Mouse (Mus musculus): ENCODE results near the gene Pde1b.

The Pde1b gene

GRCm38 (mm10) chr15:103552096-103552690 is 49.4 kb downstream of the Pde1b start:
- peak; percentile 68 for DNase-seq (ENCODE audit: low read depth, low spot score)
- Histone ChIP-seq H3K27me3 (ENCODE audit: control insufficient read depth, insufficient read depth, low read length, poor library complexity, severe bottlenecking) (no peaks in the 10 kb centered on the region), H3K36me3 (ENCODE audit: control insufficient read depth, insufficient read depth, low read length, poor library complexity, severe bottlenecking) (no peaks in the 10 kb centered on the region; the same call in 1 of the 2 replicates)

DNA sequence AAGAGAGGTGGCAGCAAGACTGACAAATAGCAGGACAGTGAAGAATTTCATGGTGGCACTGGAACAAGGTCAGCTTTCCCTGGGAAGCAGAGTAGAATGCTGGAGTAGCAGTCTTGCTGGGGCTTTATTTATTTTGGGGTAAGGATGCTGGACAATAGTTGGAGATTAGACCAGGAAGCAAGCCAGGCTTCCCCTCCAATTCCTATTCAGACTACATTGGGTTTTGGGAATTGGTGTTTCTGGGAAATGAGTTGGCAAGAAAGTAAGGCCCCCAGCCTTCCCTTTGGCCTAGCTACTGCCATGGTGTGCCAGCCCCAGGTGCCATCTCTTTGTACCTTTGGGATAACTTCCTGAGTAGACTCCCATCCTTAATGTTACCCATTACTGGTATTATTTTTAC is 62.1 kb downstream of the Pde1b start, which contains the start of gene Glycam1:
Glycam1 (minus strand) TSS at position 101 of the 400 bp plus-strand sequence.
- DNase-seq (ENCODE audit: low read depth, low spot score) = no peak
- Histone ChIP-seq H3K36me3 (ENCODE audit: control insufficient read depth, insufficient read depth, low read length, poor library complexity, severe bottlenecking) (no peaks in the 10 kb centered on the region), H3K27me3 (ENCODE audit: control insufficient read depth, insufficient read depth, low read length, poor library complexity, severe bottlenecking) (no peaks in the 10 kb centered on the region)

Measured in splenic B cell, adult 2 months (primary cell).